Mouse (Mus musculus): ENCODE data around the gene Kif17.

DNA sequence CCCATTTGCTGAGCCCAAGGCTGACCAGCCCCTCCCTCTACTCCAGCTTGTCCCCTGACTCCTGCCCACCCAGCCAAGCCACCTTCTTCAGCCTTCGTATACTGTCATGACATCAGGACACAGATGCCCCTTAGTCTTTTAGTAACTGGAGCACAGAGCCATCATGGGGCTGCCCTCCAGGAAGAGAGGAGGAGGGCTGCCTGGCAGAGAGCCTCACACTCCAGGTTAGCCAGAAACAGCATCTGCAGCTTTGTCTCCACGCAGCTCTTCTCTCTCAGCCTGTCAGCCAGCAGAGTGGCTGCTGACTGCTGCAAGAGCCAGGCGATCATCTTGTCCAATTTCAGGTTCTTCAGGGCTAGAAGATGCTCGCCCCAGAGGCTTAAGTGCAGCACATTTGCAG, 63.6 kb downstream of the Kif17 start:
- TF ChIP-seq ZNF384 (IDR thresholded peaks at IDR 0.05; ENCODE audit: low read depth, low read length) (no peak), POLR2A (IDR thresholded peaks at IDR 0.05; ENCODE audit: control insufficient read depth in 1 of 2, insufficient read depth in 1 of 2, low read depth in 1 of 2, low read length in 2 of 2, poor library complexity in 1 of 2) (no peak), ETS1 (IDR thresholded peaks at IDR 0.05; ENCODE audit: low read depth, low read length) (no peak)

All from MEL (cell line).